Mouse (Mus musculus): ENCODE measurements at regions not wholly inside any gene's neighbourhood (a gene's known extent, or its start where the extent isn't known, plus 50 kb on each side); places are given as distances from the start of the nearest gene placed in this dataset.

- Histone ChIP-seq H3K4me1 (ENCODE audit: control insufficient read depth, insufficient read depth, low read length) (no peaks in the 10 kb centered on the region), H3K27ac (ENCODE audit: low read length) (no peak overlapping the region), H3K9me3 (replicated peaks; ENCODE audit: control insufficient read depth, low read length) (no peaks in the 10 kb centered on the region), H3K4me3 (ENCODE audit: low read length) (no peak overlapping the region), H3K27me3 (ENCODE audit: control insufficient read depth, insufficient read depth, low read length) (no peaks in the 10 kb centered on the region), H3K36me3 (ENCODE audit: control insufficient read depth, insufficient read depth) (no peaks in the 10 kb centered on the region), H3K9ac (ENCODE audit: low read length) (no peak overlapping the region), H3K4me2 (ENCODE audit: low read depth, low read length) (no peak overlapping the region)
- no peak for ATAC-seq (replicated peaks; ENCODE audit: extremely low read depth, insufficient read depth, low FRiP score)
- WGBS = 69% methylated on average over 5 of the region's 5 CpGs
These were observed 444.9 kb upstream of the Gm765 start for GRCm38 (mm10) chr6:98787422-98787821.

- ATAC-seq (replicated peaks; ENCODE audit: extremely low read depth, insufficient read depth, low FRiP score) = no peak
- H3K9ac ChIP-seq (ENCODE audit: low read length) = no peak overlapping the region
- no peak overlapping the region for H3K4me3 ChIP-seq (ENCODE audit: low read length)
- no peaks in the 10 kb centered on the region for H3K36me3 ChIP-seq (ENCODE audit: control insufficient read depth, insufficient read depth)
- no peak overlapping the region for H3K4me2 ChIP-seq (ENCODE audit: low read depth, low read length)
- no peak overlapping the region for H3K27ac ChIP-seq (ENCODE audit: low read length)
- no peaks in the 10 kb centered on the region for H3K27me3 ChIP-seq (ENCODE audit: control insufficient read depth, insufficient read depth, low read length)
- H3K4me1 ChIP-seq (ENCODE audit: control insufficient read depth, insufficient read depth, low read length) = no peaks in the 10 kb centered on the region
- no peaks in the 10 kb centered on the region for H3K9me3 ChIP-seq (replicated peaks; ENCODE audit: control insufficient read depth, low read length)
- 84% methylated on average over 9 of the region's 9 CpGs for WGBS
These were observed 439.5 kb upstream of the Gm765 start for GRCm38 (mm10) chr6:98782074-98782473.

GRCm38 (mm10) chr6:98775780-98776179, 433.2 kb upstream of the Gm765 start:
- Histone ChIP-seq H3K9me3 (replicated peaks; ENCODE audit: control insufficient read depth, low read length) (no peaks in the 10 kb centered on the region), H3K27me3 (ENCODE audit: control insufficient read depth, insufficient read depth, low read length) (no peaks in the 10 kb centered on the region), H3K4me2 (ENCODE audit: low read depth, low read length) (no peak overlapping the region), H3K9ac (ENCODE audit: low read length) (no peak overlapping the region), H3K4me1 (ENCODE audit: control insufficient read depth, insufficient read depth, low read length) (no peaks in the 10 kb centered on the region), H3K36me3 (ENCODE audit: control insufficient read depth, insufficient read depth) (no peaks in the 10 kb centered on the region), H3K4me3 (ENCODE audit: low read length) (no peak overlapping the region), H3K27ac (ENCODE audit: low read length) (no peak overlapping the region)
- WGBS = 74% methylated on average over 1 of the region's 1 CpGs
- ATAC-seq (replicated peaks; ENCODE audit: extremely low read depth, insufficient read depth, low FRiP score) = no peak

DNA sequence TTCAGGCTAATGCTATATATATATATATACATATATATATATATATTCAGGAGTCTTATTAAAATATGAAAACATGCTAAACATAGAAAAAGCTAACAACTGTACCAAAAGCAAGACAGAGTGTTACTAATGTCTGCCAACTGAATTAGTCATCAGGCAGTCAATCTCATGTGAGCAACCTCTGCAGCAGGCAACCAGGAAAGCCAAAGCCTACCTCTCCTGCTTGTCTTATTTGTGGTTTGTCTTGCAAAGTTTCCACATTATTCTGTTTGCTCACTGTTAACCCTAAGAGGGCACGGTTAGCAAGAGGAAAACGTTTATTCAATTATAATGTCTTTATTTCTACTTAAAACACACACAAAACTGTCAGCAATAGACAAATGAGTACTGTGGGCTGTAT, 427.4 kb upstream of the Gm765 start:
- H3K4me1 ChIP-seq (ENCODE audit: control insufficient read depth, insufficient read depth, low read length) = no peaks in the 10 kb centered on the region
- 54% methylated on average over 2 of the region's 2 CpGs for WGBS
- H3K27me3 ChIP-seq (ENCODE audit: control insufficient read depth, insufficient read depth, low read length) = no peaks in the 10 kb centered on the region
- no peaks in the 10 kb centered on the region for H3K9me3 ChIP-seq (replicated peaks; ENCODE audit: control insufficient read depth, low read length)
- no peak overlapping the region for H3K4me2 ChIP-seq (ENCODE audit: low read depth, low read length)
- H3K9ac ChIP-seq (ENCODE audit: low read length) = no peak overlapping the region
- no peaks in the 10 kb centered on the region for H3K36me3 ChIP-seq (ENCODE audit: control insufficient read depth, insufficient read depth)
- no peak for ATAC-seq (replicated peaks; ENCODE audit: extremely low read depth, insufficient read depth, low FRiP score)
- no peak overlapping the region for H3K4me3 ChIP-seq (ENCODE audit: low read length)
- no peak overlapping the region for H3K27ac ChIP-seq (ENCODE audit: low read length)

GRCm38 (mm10) chr6:98769322-98769721, 426.8 kb upstream of the Gm765 start:
- ATAC-seq (replicated peaks; ENCODE audit: extremely low read depth, insufficient read depth, low FRiP score) = no peak
- Histone ChIP-seq H3K27me3 (ENCODE audit: control insufficient read depth, insufficient read depth, low read length) (no peaks in the 10 kb centered on the region), H3K27ac (ENCODE audit: low read length) (no peak overlapping the region), H3K4me2 (ENCODE audit: low read depth, low read length) (no peak overlapping the region), H3K36me3 (ENCODE audit: control insufficient read depth, insufficient read depth) (no peaks in the 10 kb centered on the region), H3K4me1 (ENCODE audit: control insufficient read depth, insufficient read depth, low read length) (no peaks in the 10 kb centered on the region), H3K4me3 (ENCODE audit: low read length) (no peak overlapping the region), H3K9ac (ENCODE audit: low read length) (no peak overlapping the region), H3K9me3 (replicated peaks; ENCODE audit: control insufficient read depth, low read length) (no peaks in the 10 kb centered on the region)
- 83% methylated on average over 6 of the region's 6 CpGs for WGBS

DNA sequence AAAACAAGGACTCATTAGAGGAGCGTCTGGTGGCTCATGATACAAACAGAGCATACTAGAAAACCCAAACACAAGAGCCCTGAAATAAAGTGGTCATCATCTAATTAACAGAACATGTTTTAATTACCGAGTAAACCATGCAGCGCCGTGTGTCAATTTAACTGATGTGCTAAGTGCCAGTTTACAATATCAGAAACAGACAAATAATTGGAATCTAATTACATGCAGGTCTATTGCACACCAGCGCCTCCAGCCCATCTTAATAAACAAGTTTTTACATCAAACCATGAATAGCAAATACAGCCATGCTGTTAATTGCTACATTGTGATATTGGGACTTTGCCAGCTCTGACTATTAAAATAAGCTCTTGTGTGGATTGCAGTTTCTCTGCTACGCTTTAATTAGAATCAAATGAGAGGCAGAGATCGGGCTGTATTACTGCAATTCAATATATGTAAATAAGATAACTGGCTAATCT, 425.3 kb upstream of the Gm765 start:
- Histone ChIP-seq H3K9ac (ENCODE audit: low read length) (no peak overlapping the region), H3K4me1 (ENCODE audit: control insufficient read depth, insufficient read depth, low read length) (no peaks in the 10 kb centered on the region), H3K27ac (ENCODE audit: low read length) (no peak overlapping the region), H3K4me3 (ENCODE audit: low read length) (no peak overlapping the region), H3K36me3 (ENCODE audit: control insufficient read depth, insufficient read depth) (no peaks in the 10 kb centered on the region), H3K27me3 (ENCODE audit: control insufficient read depth, insufficient read depth, low read length) (no peaks in the 10 kb centered on the region), H3K4me2 (ENCODE audit: low read depth, low read length) (no peak overlapping the region), H3K9me3 (replicated peaks; ENCODE audit: control insufficient read depth, low read length) (no peaks in the 10 kb centered on the region)
- 81% methylated on average over 7 of the region's 7 CpGs for WGBS
- ATAC-seq (replicated peaks; ENCODE audit: extremely low read depth, insufficient read depth, low FRiP score) = no peak

DNA sequence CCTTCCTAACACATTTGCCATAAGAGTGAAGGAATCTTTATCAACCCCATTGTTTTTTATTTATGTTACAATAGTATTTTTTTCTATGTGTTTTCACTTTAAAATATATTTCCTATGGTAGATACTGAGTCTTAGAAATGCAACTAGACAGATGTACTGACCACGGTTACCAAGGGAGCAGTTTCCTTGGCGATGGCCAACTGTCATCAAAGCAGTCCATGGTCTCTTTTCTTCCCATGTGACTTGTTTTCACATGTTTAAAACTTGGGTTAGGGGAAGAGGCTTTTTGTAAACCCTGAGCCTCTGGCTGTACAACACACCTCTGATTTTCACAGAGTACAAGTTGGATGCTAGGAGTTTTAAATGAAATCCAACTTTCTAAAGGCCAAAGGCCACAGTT, 411.9 kb upstream of the Gm765 start:
- Histone ChIP-seq H3K9ac (ENCODE audit: low read length) (no peak overlapping the region), H3K4me2 (ENCODE audit: low read depth, low read length) (no peak overlapping the region), H3K9me3 (replicated peaks; ENCODE audit: control insufficient read depth, low read length) (no peaks in the 10 kb centered on the region), H3K36me3 (ENCODE audit: control insufficient read depth, insufficient read depth) (no peaks in the 10 kb centered on the region), H3K27me3 (ENCODE audit: control insufficient read depth, insufficient read depth, low read length) (no peaks in the 10 kb centered on the region), H3K4me1 (ENCODE audit: control insufficient read depth, insufficient read depth, low read length) (no peaks in the 10 kb centered on the region), H3K27ac (ENCODE audit: low read length) (no peak overlapping the region), H3K4me3 (ENCODE audit: low read length) (no peak overlapping the region)
- WGBS = 93% methylated on average over 2 of the region's 2 CpGs
- no peak for ATAC-seq (replicated peaks; ENCODE audit: extremely low read depth, insufficient read depth, low FRiP score)

GRCm38 (mm10) chr6:98748618-98749017, 406.1 kb upstream of the Gm765 start:
- H3K27ac ChIP-seq (ENCODE audit: low read length) = no peak overlapping the region
- 70% methylated on average over 4 of the region's 4 CpGs for WGBS
- no peak for ATAC-seq (replicated peaks; ENCODE audit: extremely low read depth, insufficient read depth, low FRiP score)

GRCm38 (mm10) chr6:98746976-98747375, 404.4 kb upstream of the Gm765 start:
- Histone ChIP-seq H3K9me3 (replicated peaks; ENCODE audit: control insufficient read depth, low read length) (no peaks in the 10 kb centered on the region), H3K9ac (ENCODE audit: low read length) (no peak overlapping the region), H3K27ac (ENCODE audit: low read length) (no peak overlapping the region), H3K4me1 (ENCODE audit: control insufficient read depth, insufficient read depth, low read length) (no peaks in the 10 kb centered on the region), H3K27me3 (ENCODE audit: control insufficient read depth, insufficient read depth, low read length) (no peaks in the 10 kb centered on the region), H3K4me2 (ENCODE audit: low read depth, low read length) (no peak overlapping the region), H3K36me3 (ENCODE audit: control insufficient read depth, insufficient read depth) (no peaks in the 10 kb centered on the region), H3K4me3 (ENCODE audit: low read length) (no peak overlapping the region)
- ATAC-seq (replicated peaks; ENCODE audit: extremely low read depth, insufficient read depth, low FRiP score) = no peak
- 38% methylated on average over 8 of the region's 8 CpGs for WGBS

More at GRCm38 (mm10) chr6:98748618-98749017, 406.1 kb upstream of the Gm765 start:
- H3K9ac ChIP-seq (ENCODE audit: low read length) = no peak overlapping the region
- H3K9me3 ChIP-seq (replicated peaks; ENCODE audit: control insufficient read depth, low read length) = no peaks in the 10 kb centered on the region
- no peak overlapping the region for H3K4me3 ChIP-seq (ENCODE audit: low read length)
- no peaks in the 10 kb centered on the region for H3K36me3 ChIP-seq (ENCODE audit: control insufficient read depth, insufficient read depth)
- H3K4me1 ChIP-seq (ENCODE audit: control insufficient read depth, insufficient read depth, low read length) = no peaks in the 10 kb centered on the region
- no peaks in the 10 kb centered on the region for H3K27me3 ChIP-seq (ENCODE audit: control insufficient read depth, insufficient read depth, low read length)
- no peak overlapping the region for H3K4me2 ChIP-seq (ENCODE audit: low read depth, low read length)

DNA sequence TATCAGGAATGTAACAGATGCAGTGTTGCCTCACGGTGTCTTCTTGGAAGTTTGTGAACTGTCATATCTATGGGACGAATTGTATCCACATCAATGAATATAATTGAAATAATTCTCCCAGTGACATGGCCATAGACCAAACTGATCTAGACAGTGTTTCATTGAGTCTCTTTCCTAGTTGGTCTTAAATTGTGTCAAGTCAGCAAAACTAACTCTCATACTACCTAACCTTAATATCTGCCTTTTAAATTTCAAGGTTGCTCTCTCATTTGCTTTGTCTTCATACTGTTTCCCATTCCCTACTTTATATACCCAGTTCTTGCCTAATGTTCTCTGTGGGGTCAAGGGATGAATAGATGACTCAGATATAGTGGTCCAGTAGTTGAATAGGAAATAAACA, 397.9 kb upstream of the Gm765 start:
- Histone ChIP-seq H3K27ac (ENCODE audit: low read length) (no peak overlapping the region), H3K27me3 (ENCODE audit: control insufficient read depth, insufficient read depth, low read length) (no peaks in the 10 kb centered on the region), H3K9ac (ENCODE audit: low read length) (no peak overlapping the region), H3K4me2 (ENCODE audit: low read depth, low read length) (no peak overlapping the region), H3K4me3 (ENCODE audit: low read length) (no peak overlapping the region), H3K36me3 (ENCODE audit: control insufficient read depth, insufficient read depth) (no peaks in the 10 kb centered on the region), H3K9me3 (replicated peaks; ENCODE audit: control insufficient read depth, low read length) (no peaks in the 10 kb centered on the region), H3K4me1 (ENCODE audit: control insufficient read depth, insufficient read depth, low read length) (no peaks in the 10 kb centered on the region)
- 94% methylated on average over 2 of the region's 2 CpGs for WGBS
- no peak for ATAC-seq (replicated peaks; ENCODE audit: extremely low read depth, insufficient read depth, low FRiP score)
